ENCODE assay signal across 24 mouse cellular contexts in the genomic region with DNA sequence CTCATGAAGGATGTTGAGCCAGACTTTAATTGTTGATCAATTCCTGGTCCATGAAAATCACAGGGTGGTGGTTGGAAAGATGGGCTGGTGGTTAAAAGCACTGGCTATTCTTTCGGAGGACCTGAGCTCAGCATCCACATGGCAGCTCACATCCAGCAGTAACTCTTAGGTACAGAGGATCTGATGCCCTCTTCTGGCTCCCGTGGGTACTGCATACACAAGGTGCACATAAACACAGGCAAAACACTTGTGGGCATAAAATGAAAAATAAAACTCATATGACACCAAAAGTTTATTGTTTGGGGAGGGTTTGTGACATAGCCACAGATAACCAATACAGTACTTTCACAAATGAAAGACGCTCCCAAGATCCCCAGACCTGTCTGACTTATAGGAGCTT. TPM values are rescaled to one million over a fixed set of nuclear protein-coding genes. Genes with fewer than 3 reads are reported as not detected.
A peak's percentile ranks its signal among the peaks of the same experiment; 100 is the strongest.
DNase-seq lines count a peak whose midpoint lies in the region; ATAC-seq and TF ChIP-seq lines count a peak whose summit lies in the region.
"Had no signal": no experiment of that assay in that cellular context is flagged by ENCODE, and none has a peak within 500 bp of the region (broad histone marks: within the 10 kb centered on the region; RNA-seq: fewer than 3 reads in every experiment).

No protein-coding gene starts in this region.

- intact Hi-C loops in heart, postnatal 14 days (cut with DNase I), result no loop called here

- H3K4me1 ChIP-seq in forebrain, postnatal 0 days (ENCODE audit: insufficient read depth), result no peaks in the 10 kb centered on the region
- H3K4me1 ChIP-seq in forebrain, embryonic 13.5 days, result no peaks in the 10 kb centered on the region
- no peaks in the 10 kb centered on the region for H3K4me1 ChIP-seq in liver, postnatal 0 days (ENCODE audit: insufficient read depth)
- no peaks in the 10 kb centered on the region for H3K4me1 ChIP-seq in stomach, postnatal 0 days (replicated peaks; ENCODE audit: control insufficient read depth, insufficient read depth)
- H3K4me1 ChIP-seq: lung, embryonic 15.5 days; neural tube, embryonic 13.5 days had no signal

- no peaks in the 10 kb centered on the region for H3K27me3 ChIP-seq in forebrain, postnatal 0 days (ENCODE audit: insufficient read depth, low read length)
- H3K27me3 ChIP-seq in forebrain, embryonic 13.5 days, result no peaks in the 10 kb centered on the region
- no peaks in the 10 kb centered on the region for H3K27me3 ChIP-seq in liver, postnatal 0 days (ENCODE audit: insufficient read depth, low read length)
- H3K27me3 ChIP-seq in stomach, postnatal 0 days (ENCODE audit: control insufficient read depth, insufficient read depth, low read length), result no peaks in the 10 kb centered on the region
- H3K27me3 ChIP-seq: lung, embryonic 15.5 days; neural tube, embryonic 13.5 days had no signal

- no peak overlapping the region for H3K4me3 ChIP-seq in forebrain, postnatal 0 days (ENCODE audit: low read depth, low read length)
- no peak overlapping the region for H3K4me3 ChIP-seq in forebrain, embryonic 13.5 days
- H3K4me3 ChIP-seq in liver, postnatal 0 days (ENCODE audit: low read depth, low read length), result no peak overlapping the region
- no peak overlapping the region for H3K4me3 ChIP-seq in stomach, postnatal 0 days (ENCODE audit: low read depth, low read length)
- H3K4me3 ChIP-seq: left cerebral cortex, adult 2 months; lung, embryonic 15.5 days; neural tube, embryonic 13.5 days had no signal

- no peak for TF ChIP-seq EP300 in liver, postnatal 0 days (IDR thresholded peaks at IDR 0.05; ENCODE audit: low read depth)
- TF ChIP-seq EP300 in stomach, postnatal 0 days (optimal IDR thresholded peaks at IDR 0.05), result no peak

- H3K27ac ChIP-seq in forebrain, postnatal 0 days (ENCODE audit: low read depth, low read length), result no peak overlapping the region
- no peak overlapping the region for H3K27ac ChIP-seq in forebrain, embryonic 13.5 days
- H3K27ac ChIP-seq in liver, postnatal 0 days (ENCODE audit: low read depth), result no peak overlapping the region
- H3K27ac ChIP-seq in stomach, postnatal 0 days (replicated peaks), result no peak overlapping the region
- H3K27ac ChIP-seq: left cerebral cortex, adult 2 months; liver, embryonic 14.5 days; lung, embryonic 15.5 days; neural tube, embryonic 13.5 days had no signal

- ATAC-seq in forebrain, postnatal 0 days, result no peak
- no peak for ATAC-seq in forebrain, embryonic 13.5 days
- ATAC-seq in liver, postnatal 0 days, result no peak
- no peak for ATAC-seq in stomach, postnatal 0 days (ENCODE audit: low FRiP score, low TSS enrichment)
- ATAC-seq: forebrain, embryonic 14.5 days had no signal

- no peak for DNase-seq in forebrain, postnatal 0 days
- DNase-seq in liver, postnatal 0 days, result no peak
- DNase-seq in liver, result no peak
- peak; percentile 38 for DNase-seq in ES-CJ7 (ENCODE audit: low read depth, low spot score)
- DNase-seq in stomach, postnatal 0 days (ENCODE audit: low spot score), result no peak
- no peak for DNase-seq in heart, postnatal 14 days
- DNase-seq: adrenal gland, postnatal 10 days; cerebellum, adult 11 months; cerebellum, adult 9-10 months; cerebellum, postnatal 36 days; kidney, adult 11 months; kidney, postnatal 14 days; left cerebral cortex, postnatal 4 days; lung, postnatal 36 days; thymus, postnatal 14 days had no signal

- peak; percentile 16; the same call in 1 of the 2 replicates for TF ChIP-seq CTCF in forebrain, postnatal 0 days (IDR thresholded peaks at IDR 0.05; ENCODE audit: low read depth)
- TF ChIP-seq CTCF in liver, postnatal 0 days (IDR thresholded peaks at IDR 0.05; ENCODE audit: low read depth), result 0 out of 2 replicates have a peak, but pooled peaks have one; percentile 5
- TF ChIP-seq CTCF in stomach, postnatal 0 days (IDR thresholded peaks at IDR 0.05; ENCODE audit: low read depth), result peak; percentile 31

- no peak overlapping the region for H3K4me2 ChIP-seq in forebrain, postnatal 0 days (ENCODE audit: low read depth)
- no peak overlapping the region for H3K4me2 ChIP-seq in forebrain, embryonic 13.5 days
- H3K4me2 ChIP-seq in liver, postnatal 0 days (ENCODE audit: low read depth, low read length), result no peak overlapping the region
- H3K4me2 ChIP-seq in stomach, postnatal 0 days (replicated peaks; ENCODE audit: low read depth), result no peak overlapping the region
- H3K4me2 ChIP-seq: lung, embryonic 15.5 days; midbrain, embryonic 11.5 days; neural tube, embryonic 13.5 days had no signal

- H3K9ac ChIP-seq in forebrain, postnatal 0 days, result no peak overlapping the region
- H3K9ac ChIP-seq in forebrain, embryonic 13.5 days, result no peak overlapping the region
- H3K9ac ChIP-seq in liver, postnatal 0 days (replicated peaks), result no peak overlapping the region
- H3K9ac ChIP-seq in stomach, postnatal 0 days (ENCODE audit: low read length), result no peak overlapping the region
- H3K9ac ChIP-seq: liver, embryonic 14.5 days; lung, embryonic 15.5 days; neural tube, embryonic 13.5 days had no signal

- H3K9me3 ChIP-seq in forebrain, postnatal 0 days (ENCODE audit: low read length), result no peaks in the 10 kb centered on the region
- 0 out of 2 replicates have a peak, but pooled peaks cover 3% of the 10 kb centered on the region for H3K9me3 ChIP-seq in forebrain, embryonic 13.5 days (replicated peaks)
- H3K9me3 ChIP-seq in liver, postnatal 0 days (ENCODE audit: low read length), result peaks cover 7% of the 10 kb centered on the region
- H3K9me3 ChIP-seq in stomach, postnatal 0 days (ENCODE audit: control insufficient read depth, low read length), result no peaks in the 10 kb centered on the region
- H3K9me3 ChIP-seq: lung, embryonic 15.5 days; neural tube, embryonic 13.5 days had no signal

- no peaks in the 10 kb centered on the region for H3K36me3 ChIP-seq in forebrain, postnatal 0 days (ENCODE audit: insufficient read depth)
- no peaks in the 10 kb centered on the region for H3K36me3 ChIP-seq in forebrain, embryonic 13.5 days (ENCODE audit: poor library complexity, severe bottlenecking)
- H3K36me3 ChIP-seq in liver, postnatal 0 days (replicated peaks; ENCODE audit: insufficient read depth, low read length), result no peaks in the 10 kb centered on the region
- no peaks in the 10 kb centered on the region for H3K36me3 ChIP-seq in stomach, postnatal 0 days (ENCODE audit: control insufficient read depth, insufficient read depth, low read length)
- H3K36me3 ChIP-seq: lung, embryonic 15.5 days; neural tube, embryonic 13.5 days had no signal

- 96% methylated on average over 3 of the region's 3 CpGs for WGBS in forebrain, postnatal 0 days
- WGBS in forebrain, embryonic 13.5 days, result 90% methylated on average over 3 of the region's 3 CpGs
- WGBS in liver, postnatal 0 days (ENCODE audit: insufficient replicate concordance), result 80% methylated on average over 3 of the region's 3 CpGs
- 96% methylated on average over 3 of the region's 3 CpGs for WGBS in stomach, postnatal 0 days

RNA-seq across cellular contexts. Expression of a gene that starts 52.9 kb away (rescaled TPM):
- 1.9 and 2.0 TPM in 2 replicates for total RNA-seq in forebrain, postnatal 0 days (2014; rRNA removed)
- 0.30 and 0.59 TPM in 2 replicates for polyA plus RNA-seq in forebrain, postnatal 0 days (2015; fragmentation: Nextera tagmentation; extraction: Ambion mirVana)
- 0.13 and 0.18 TPM in 2 replicates for polyA plus RNA-seq in forebrain, embryonic 13.5 days (2015; fragmentation: Nextera tagmentation; extraction: Ambion mirVana)
- polyA plus RNA-seq in liver, postnatal 0 days (2015; fragmentation: Nextera tagmentation; extraction: Ambion mirVana), result not detected in 2 replicates
- polyA plus RNA-seq in stomach, postnatal 0 days (2015; fragmentation: Nextera tagmentation; extraction: Ambion mirVana), result 0.08 and 0.13 TPM in 2 replicates
- 10 to 100 TPM; 29.2 to 32.2 TPM for total RNA-seq in heart, postnatal 14 days (2021)
- total RNA-seq: megakaryocyte, adult 5-6 weeks had no signal
- polyA plus RNA-seq: kidney, embryonic 14.5 days; liver, embryonic 14.5 days had no signal
